Mouse (Mus musculus): Measurements from ENCODE around the gene Igsf3. TPM values are rescaled to one million over a fixed set of nuclear protein-coding genes. Genes with fewer than 3 reads are reported as not detected.

The Igsf3 gene
- total and polyA plus RNA-seq, 2 experiments from 2014 or later = 74.0 to 77.0 TPM

DNA sequence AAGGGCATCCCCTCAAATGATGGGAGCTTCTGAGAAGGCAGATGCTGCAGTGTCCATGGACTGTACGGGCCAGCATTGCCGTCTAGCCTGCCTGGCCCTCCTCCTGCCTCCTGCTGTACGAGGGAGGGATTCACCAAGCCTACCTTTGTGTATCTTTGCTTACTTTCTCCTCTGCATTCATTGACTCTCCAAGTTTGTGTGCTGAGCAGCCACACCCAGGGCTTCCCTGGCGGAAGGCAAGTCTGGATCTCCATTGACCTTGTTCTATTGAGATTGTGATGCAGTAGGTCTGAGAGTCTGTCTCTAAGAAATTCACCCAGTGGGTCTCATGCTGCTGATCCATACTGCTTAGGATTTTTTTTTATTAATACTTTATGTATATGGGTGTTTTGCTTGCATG is 70.4 kb downstream of the Igsf3 start:
- Histone ChIP-seq H3K4me3 (ENCODE audit: low read depth, low read length) (no peak overlapping the region), H3K27ac (ENCODE audit: low read depth, low read length) (no peak overlapping the region), H3K9me3 (ENCODE audit: low read length) (no peaks in the 10 kb centered on the region), H3K27me3 (ENCODE audit: insufficient read depth, low read length) (no peaks in the 10 kb centered on the region), H3K4me1 (ENCODE audit: insufficient read depth) (peaks cover 16% of the 10 kb centered on the region), H3K36me3 (ENCODE audit: insufficient read depth) (peaks cover 19% of the 10 kb centered on the region; the same call in 1 of the 2 replicates), H3K4me2 (ENCODE audit: low read depth) (no peak overlapping the region), H3K9ac (no peak overlapping the region)
- ATAC-seq (no peak), DNase-seq (no peak)
- WGBS = 75% methylated on average over 4 of the region's 4 CpGs
- TF ChIP-seq CTCF (IDR thresholded peaks at IDR 0.05; ENCODE audit: low read depth) = no peak

DNA sequence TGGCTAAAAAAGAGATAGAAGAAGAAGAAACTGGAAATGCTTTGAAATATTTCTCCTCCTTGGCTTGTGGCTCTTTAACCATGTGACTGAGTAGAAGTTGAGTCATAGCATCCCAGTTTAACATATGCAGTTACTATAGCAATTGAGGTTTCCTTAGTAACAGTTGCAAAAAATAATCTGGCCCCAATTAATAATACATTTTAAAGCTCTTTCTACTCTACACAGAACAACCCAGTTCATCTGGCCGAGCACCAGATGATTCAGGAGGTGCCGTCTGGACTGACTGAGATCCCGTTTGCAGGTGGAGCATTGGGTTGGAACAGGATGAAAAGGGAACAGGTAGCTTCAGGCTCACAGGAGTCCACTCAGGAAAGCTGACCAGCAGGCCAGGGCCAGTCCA is 71.9 kb downstream of the Igsf3 start:
- H3K4me3 ChIP-seq (ENCODE audit: low read depth, low read length) = no peak overlapping the region
- peak overlapping the region; percentile 79 for H3K27ac ChIP-seq (ENCODE audit: low read depth, low read length)
- H3K4me2 ChIP-seq (ENCODE audit: low read depth) = peak overlapping the region; percentile 19; the same call in 1 of the 2 replicates
- peak overlapping the region; percentile 37 for H3K9ac ChIP-seq
- ATAC-seq (peak; percentile 89), DNase-seq (peak; percentile 53)
- WGBS = 42% methylated on average over 3 of the region's 3 CpGs
- no peak for TF ChIP-seq CTCF (IDR thresholded peaks at IDR 0.05; ENCODE audit: low read depth)
- H3K4me1 ChIP-seq (ENCODE audit: insufficient read depth) = peaks cover 16% of the 10 kb centered on the region
- H3K27me3 ChIP-seq (ENCODE audit: insufficient read depth, low read length) = no peaks in the 10 kb centered on the region
- peaks cover 20% of the 10 kb centered on the region for H3K36me3 ChIP-seq (ENCODE audit: insufficient read depth)
- H3K9me3 ChIP-seq (ENCODE audit: low read length) = no peaks in the 10 kb centered on the region

DNA sequence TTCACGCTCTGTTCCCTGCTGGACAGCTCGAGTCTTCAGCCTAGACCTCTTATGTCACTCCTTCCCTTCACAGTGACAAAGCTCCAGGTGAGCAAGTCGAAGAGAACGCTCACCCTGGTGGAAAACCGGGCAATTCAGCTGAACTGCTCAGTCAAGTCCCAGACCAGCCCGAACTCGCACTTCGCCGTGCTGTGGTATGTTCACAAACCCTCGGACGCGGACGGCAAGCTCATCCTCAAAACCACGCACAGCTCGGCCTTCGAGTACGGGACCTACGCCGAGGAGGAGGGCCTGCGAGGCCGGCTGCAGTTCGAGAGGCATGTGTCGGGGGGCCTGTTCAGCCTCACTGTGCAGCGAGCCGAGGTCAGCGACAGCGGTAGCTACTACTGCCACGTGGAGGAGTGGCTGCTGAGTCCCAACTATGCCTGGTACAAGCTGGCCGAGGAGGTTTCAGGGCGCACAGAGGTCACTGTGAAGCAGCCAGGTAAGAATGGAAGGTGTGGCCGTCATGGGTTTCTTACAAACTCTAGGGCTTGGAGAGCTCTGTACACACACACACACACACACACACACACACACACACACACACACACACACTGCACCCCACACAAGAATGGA is 74.0 kb downstream of the Igsf3 start:
- DNase-seq (no peak), ATAC-seq (no peak)
- no peak overlapping the region for H3K4me3 ChIP-seq (ENCODE audit: low read depth, low read length)
- H3K27me3 ChIP-seq (ENCODE audit: insufficient read depth, low read length) = no peaks in the 10 kb centered on the region
- H3K9me3 ChIP-seq (ENCODE audit: low read length) = no peaks in the 10 kb centered on the region
- H3K9ac ChIP-seq = no peak overlapping the region
- 91% methylated on average over 31 of the region's 31 CpGs for WGBS
- H3K36me3 ChIP-seq (ENCODE audit: insufficient read depth) = peaks cover 31% of the 10 kb centered on the region
- no peak overlapping the region for H3K27ac ChIP-seq (ENCODE audit: low read depth, low read length)
- no peak for TF ChIP-seq CTCF (IDR thresholded peaks at IDR 0.05; ENCODE audit: low read depth)
- H3K4me2 ChIP-seq (ENCODE audit: low read depth) = no peak overlapping the region
- H3K4me1 ChIP-seq (ENCODE audit: insufficient read depth) = peaks cover 16% of the 10 kb centered on the region

DNA sequence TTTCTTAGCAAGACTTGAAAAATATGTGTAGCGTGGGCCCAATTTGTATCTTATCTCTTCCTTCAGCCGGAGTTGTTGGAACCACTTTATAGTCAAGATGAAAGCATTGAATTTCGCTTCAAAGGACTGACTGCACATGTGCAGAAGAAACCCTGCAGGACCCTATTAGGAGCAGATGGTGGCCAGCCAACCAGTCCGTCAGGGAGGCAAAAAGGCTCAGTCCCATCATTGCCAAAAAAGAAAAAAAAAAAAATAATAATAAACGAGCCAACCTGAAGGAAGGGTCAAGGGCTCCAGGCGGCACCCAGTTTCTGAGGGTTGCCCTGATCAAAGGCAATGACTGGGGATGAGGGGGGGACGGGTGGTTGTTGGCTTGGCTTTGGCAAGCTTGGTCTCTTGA is 83.7 kb downstream of the Igsf3 start:
- H3K4me2 ChIP-seq (ENCODE audit: low read depth) = no peak overlapping the region
- peaks cover 3% of the 10 kb centered on the region; the same call in 1 of the 2 replicates for H3K9me3 ChIP-seq (ENCODE audit: low read length)
- ATAC-seq = no peak
- no peak for DNase-seq
- H3K4me1 ChIP-seq (ENCODE audit: insufficient read depth) = no peaks in the 10 kb centered on the region
- no peak overlapping the region for H3K9ac ChIP-seq
- H3K36me3 ChIP-seq (ENCODE audit: insufficient read depth) = peaks cover 22% of the 10 kb centered on the region
- no peak overlapping the region for H3K27ac ChIP-seq (ENCODE audit: low read depth, low read length)
- WGBS = 60% methylated on average over 7 of the region's 7 CpGs
- TF ChIP-seq CTCF (IDR thresholded peaks at IDR 0.05; ENCODE audit: low read depth) = no peak
- H3K4me3 ChIP-seq (ENCODE audit: low read depth, low read length) = no peak overlapping the region
- no peaks in the 10 kb centered on the region for H3K27me3 ChIP-seq (ENCODE audit: insufficient read depth, low read length)

DNA sequence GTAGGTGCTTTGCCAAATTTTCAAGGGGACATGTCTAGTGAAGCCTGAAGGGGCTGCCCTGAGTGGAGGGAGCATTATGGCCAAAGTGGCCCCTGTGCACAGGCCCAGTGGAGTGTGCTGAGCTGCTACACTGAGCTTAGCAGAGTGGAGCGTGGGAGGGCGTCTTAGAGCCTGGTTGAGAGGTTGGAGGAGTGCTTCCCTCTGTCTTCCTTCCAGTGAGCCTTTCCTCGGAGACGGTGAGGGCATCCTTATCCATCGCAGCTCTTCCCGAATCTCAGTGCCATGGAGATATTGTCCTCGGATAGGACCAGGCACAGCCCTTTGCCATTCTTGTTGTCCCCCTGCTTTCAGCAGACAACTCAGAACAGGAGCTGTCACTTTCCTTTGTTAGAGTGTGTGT is 84.2 kb downstream of the Igsf3 start:
- no peak for TF ChIP-seq CTCF (IDR thresholded peaks at IDR 0.05; ENCODE audit: low read depth)
- Histone ChIP-seq H3K9me3 (ENCODE audit: low read length) (peaks cover 3% of the 10 kb centered on the region; the same call in 1 of the 2 replicates), H3K36me3 (ENCODE audit: insufficient read depth) (peaks cover 19% of the 10 kb centered on the region), H3K27me3 (ENCODE audit: insufficient read depth, low read length) (no peaks in the 10 kb centered on the region), H3K4me2 (ENCODE audit: low read depth) (no peak overlapping the region), H3K4me3 (ENCODE audit: low read depth, low read length) (no peak overlapping the region), H3K9ac (no peak overlapping the region), H3K27ac (ENCODE audit: low read depth, low read length) (no peak overlapping the region), H3K4me1 (ENCODE audit: insufficient read depth) (no peaks in the 10 kb centered on the region)
- DNase-seq = no peak
- WGBS = 65% methylated on average over 7 of the region's 7 CpGs
- peak; percentile 2; the same call in 1 of the 2 replicates for ATAC-seq

DNA sequence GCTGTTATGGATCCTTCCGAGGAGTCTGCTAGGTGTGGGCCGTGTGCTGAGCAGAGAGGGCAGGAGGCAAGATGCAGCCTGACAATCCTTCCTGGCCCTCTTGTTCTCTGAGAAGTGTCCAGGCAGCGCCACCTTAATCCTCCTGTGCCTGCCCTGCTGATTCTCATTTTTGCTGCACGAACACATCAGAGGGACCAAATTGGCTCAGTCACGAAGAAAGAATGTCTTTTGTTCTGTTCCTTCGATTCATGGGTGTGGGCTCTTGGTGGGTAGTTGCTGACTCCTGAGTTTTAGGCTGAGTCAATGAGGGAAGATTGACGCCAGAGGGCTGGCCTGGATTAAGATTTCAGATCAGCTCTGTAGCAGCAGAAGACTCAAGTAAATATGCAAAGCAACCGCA is 84.9 kb downstream of the Igsf3 start:
- 15% methylated on average over 8 of the region's 8 CpGs for WGBS
- Histone ChIP-seq H3K36me3 (ENCODE audit: insufficient read depth) (peaks cover 18% of the 10 kb centered on the region), H3K27me3 (ENCODE audit: insufficient read depth, low read length) (no peaks in the 10 kb centered on the region), H3K27ac (ENCODE audit: low read depth, low read length) (peak overlapping the region; percentile 57), H3K4me1 (ENCODE audit: insufficient read depth) (no peaks in the 10 kb centered on the region), H3K4me2 (ENCODE audit: low read depth) (no peak overlapping the region), H3K9me3 (ENCODE audit: low read length) (peaks cover 3% of the 10 kb centered on the region; the same call in 1 of the 2 replicates), H3K9ac (peak overlapping the region; percentile 22; the same call in 1 of the 2 replicates), H3K4me3 (ENCODE audit: low read depth, low read length) (no peak overlapping the region)
- no peak for TF ChIP-seq CTCF (IDR thresholded peaks at IDR 0.05; ENCODE audit: low read depth)
- ATAC-seq (peak; percentile 18; the same call in 1 of the 2 replicates), DNase-seq (no peak)

DNA sequence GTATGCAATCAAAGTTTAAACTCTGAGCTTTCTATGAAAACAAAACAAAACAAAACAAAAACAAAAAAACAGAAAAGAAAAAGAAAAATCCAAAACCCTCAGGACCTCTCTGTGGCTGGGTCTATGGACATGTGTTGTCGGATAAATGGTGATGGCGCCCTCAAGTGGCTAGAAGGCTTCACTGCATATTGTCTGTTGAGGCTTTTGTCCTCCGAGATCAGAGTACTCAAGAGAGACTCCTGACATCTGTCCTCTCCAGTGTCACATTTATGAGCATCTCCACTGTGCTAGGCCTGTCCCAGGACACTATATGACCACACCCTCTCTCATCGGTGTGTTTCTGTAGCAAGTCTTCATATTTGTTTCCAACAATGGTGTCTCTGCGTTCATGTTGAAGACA is 85.4 kb downstream of the Igsf3 start:
- peak overlapping the region; percentile 57 for H3K27ac ChIP-seq (ENCODE audit: low read depth, low read length)

More for the DNA sequence above, 85.4 kb downstream of the Igsf3 start:
- H3K9ac ChIP-seq = no peak overlapping the region
- no peaks in the 10 kb centered on the region for H3K4me1 ChIP-seq (ENCODE audit: insufficient read depth)
- peak; percentile 91 for TF ChIP-seq CTCF (IDR thresholded peaks at IDR 0.05; ENCODE audit: low read depth)
- H3K27me3 ChIP-seq (ENCODE audit: insufficient read depth, low read length) = no peaks in the 10 kb centered on the region
- DNase-seq (peak; percentile 93), ATAC-seq (peak; percentile 80)
- 22% methylated on average over 5 of the region's 5 CpGs for WGBS
- no peak overlapping the region for H3K4me3 ChIP-seq (ENCODE audit: low read depth, low read length)
- no peak overlapping the region for H3K4me2 ChIP-seq (ENCODE audit: low read depth)
- H3K9me3 ChIP-seq (ENCODE audit: low read length) = peaks cover 3% of the 10 kb centered on the region; the same call in 1 of the 2 replicates
- H3K36me3 ChIP-seq (ENCODE audit: insufficient read depth) = peaks cover 18% of the 10 kb centered on the region

Data from forebrain, postnatal 0 days (tissue).